Mouse (Mus musculus) C2C12 (cell line): ENCODE measurements around the gene Csrp1.

Experiments used
- CEBPB ChIP-seq: IDR thresholded peaks from one replicate; pipeline ENCODE4 v1.6.1; 2011; ENCODE audit warnings: low read depth, mild to moderate bottlenecking, control low read depth, moderate library complexity
- CTCF ChIP-seq: IDR thresholded peaks from one replicate; pipeline ENCODE4 v1.5.1; 2011; ENCODE audit not compliant: control insufficient read depth, insufficient read depth, insufficient read length
- FOSL1 ChIP-seq: IDR thresholded peaks from one replicate; pipeline ENCODE4 v1.8.0; 2011; ENCODE audit warnings: mild to moderate bottlenecking, low read length; ENCODE audit not compliant: poor library complexity, insufficient read depth, severe bottlenecking
- MAX ChIP-seq: IDR thresholded peaks from one replicate; pipeline ENCODE4 v1.6.1; 2011; ENCODE audit warnings: mild to moderate bottlenecking, control low read depth
- MYOD1 ChIP-seq: IDR thresholded peaks from one replicate; pipeline ENCODE4 v1.6.1; 2011; ENCODE audit warnings: low read depth; ENCODE audit not compliant: control insufficient read depth, insufficient read length
- MYOG ChIP-seq: IDR thresholded peaks from one replicate; pipeline ENCODE4 v1.6.1; 2011; ENCODE audit not compliant: control insufficient read depth, insufficient read length; ENCODE audit errors: extremely low read depth
- USF1 ChIP-seq: IDR thresholded peaks from one replicate; pipeline ENCODE4 v1.6.1; 2011; ENCODE audit warnings: low read depth, mild to moderate bottlenecking, control low read depth, moderate library complexity

- TF ChIP-seq CTCF (no peak), USF1 (no peak), CEBPB (no peak), MYOG (no peak), MAX (no peak), MYOD1 (peak; percentile 70), FOSL1 (peak; percentile 43)
Measured at GRCm38 (mm10) chr1:135770896-135771572, 51.2 kb downstream of the Csrp1 start.
